Mouse (Mus musculus) megakaryocyte, embryonic 14.5 days (primary cell): Measurements from ENCODE around the gene Fgf2. TPM values are rescaled to one million over a fixed set of nuclear protein-coding genes. Genes with fewer than 3 reads are reported as not detected.

Experiments
- H3K27me3 ChIP-seq: replicated peaks from 2 replicates; pipeline ENCODE3; 2012; ENCODE audit warnings: inconsistent platforms
- H3K36me3 ChIP-seq: replicated peaks from 2 replicates; pipeline ENCODE3; 2012; ENCODE audit warnings: low read length, inconsistent platforms, mixed read lengths
- H3K4me1 ChIP-seq: 2 replicates; pipeline ENCODE4 v1.6.1; 2012; ENCODE audit warnings: inconsistent platforms
- H3K4me3 ChIP-seq: replicated peaks from 2 replicates; pipeline ENCODE3; 2012; ENCODE audit warnings: moderate library complexity, mild to moderate bottlenecking, inconsistent platforms
- H3K9me3 ChIP-seq: 2 replicates; pipeline ENCODE4 v1.6.1; 2012; ENCODE audit warnings: inconsistent platforms
- FLI1 ChIP-seq: IDR thresholded peaks from 2 replicates; pipeline ENCODE4 v1.6.1; 2012; ENCODE audit warnings: low read length, inconsistent platforms, mixed read lengths
- GATA1 ChIP-seq: IDR thresholded peaks from 3 replicates; pipeline ENCODE4 v1.6.1; 2012; ENCODE audit warnings: mixed read lengths, low read length, inconsistent platforms, borderline replicate concordance
- polyA plus RNA-seq: library from polyadenylated mRNA; stranded (reverse); fragments of >175 nt; gene quantifications from 2 replicates; pipeline ENCODE4 v1.2.3, GENCODE M21; 2012; ENCODE audit warnings: low replicate concordance; ENCODE audit not compliant: insufficient read depth

The Fgf2 gene
- polyA plus RNA-seq, 1 experiment, result not detected

DNA sequence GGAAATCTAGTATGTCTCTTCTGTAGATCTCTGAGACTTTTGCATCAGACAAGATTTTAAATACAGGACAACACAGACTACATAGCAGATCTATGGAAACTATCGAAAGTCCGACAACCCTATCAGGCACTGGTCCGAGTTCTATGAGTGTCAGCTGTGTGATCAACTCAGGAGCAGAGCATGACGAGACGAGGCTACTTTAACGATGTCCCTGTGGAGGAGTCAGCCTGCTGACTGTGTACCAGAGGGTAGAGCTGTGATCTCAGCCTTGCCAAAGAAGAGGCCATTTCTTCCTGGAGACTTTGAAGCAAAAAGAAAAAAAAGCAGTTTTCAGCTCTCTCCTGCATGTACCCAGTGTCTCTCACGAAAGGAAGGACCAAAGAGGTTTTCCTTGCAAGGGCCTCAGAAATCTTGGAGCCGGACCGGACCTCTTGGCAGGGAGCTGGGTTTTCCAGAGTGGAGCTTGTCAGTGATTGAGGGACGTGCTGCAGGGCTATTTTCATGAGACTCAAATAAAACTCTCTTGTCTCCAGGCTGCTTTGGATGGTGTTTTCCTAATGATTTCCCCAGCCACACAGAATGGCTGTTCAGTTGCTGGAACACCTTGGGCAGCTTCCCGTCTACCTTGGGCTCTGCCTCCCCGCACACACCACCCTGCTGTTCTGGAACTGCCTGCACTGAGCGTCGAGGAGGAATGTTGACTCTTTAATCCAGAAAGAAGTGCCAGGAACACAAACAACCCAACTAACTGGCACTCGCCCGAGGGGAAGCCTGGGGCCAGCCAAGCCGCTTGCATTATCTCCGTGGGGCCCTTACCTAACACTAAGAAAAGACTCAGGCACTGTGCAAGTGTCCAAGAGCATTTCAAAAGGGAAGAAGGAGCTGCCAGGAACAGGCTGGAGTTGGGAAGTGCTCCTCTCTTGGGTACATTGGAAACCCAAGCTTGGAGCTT is 32.1 kb downstream of the Fgf2 start:
- Histone ChIP-seq H3K27me3 (peaks cover 47% of the 10 kb centered on the region), H3K4me3 (no peak overlapping the region), H3K4me1 (no peaks in the 10 kb centered on the region), H3K9me3 (peaks cover 18% of the 10 kb centered on the region), H3K36me3 (no peaks in the 10 kb centered on the region)
- no peak for TF ChIP-seq FLI1
- TF ChIP-seq GATA1, result no peak

DNA sequence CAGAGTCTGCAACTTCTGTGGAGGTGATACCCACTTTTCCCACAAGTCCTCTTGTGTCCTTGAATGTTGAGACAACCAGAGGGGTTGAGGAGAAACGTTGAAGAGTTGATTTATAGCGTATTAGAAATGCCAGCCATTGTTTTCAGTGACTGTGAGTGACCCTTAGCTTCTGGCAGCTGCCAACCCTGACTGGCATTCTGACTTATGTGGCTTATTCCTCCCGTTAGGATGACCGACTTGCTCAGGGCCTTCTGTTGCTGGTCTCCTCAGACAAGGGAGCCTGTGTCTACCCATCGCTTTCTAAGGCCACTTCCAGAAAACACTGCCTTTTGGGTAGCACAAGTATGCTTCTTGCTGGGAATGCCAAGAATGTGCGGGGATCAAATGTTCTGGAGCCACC is 33.3 kb downstream of the Fgf2 start:
- no peak overlapping the region for H3K4me3 ChIP-seq
- no peaks in the 10 kb centered on the region for H3K36me3 ChIP-seq
- H3K4me1 ChIP-seq, result no peaks in the 10 kb centered on the region
- peaks cover 49% of the 10 kb centered on the region for H3K27me3 ChIP-seq
- TF ChIP-seq GATA1 (no peak), FLI1 (no peak)
- peaks cover 18% of the 10 kb centered on the region for H3K9me3 ChIP-seq

- Histone ChIP-seq H3K27me3 (peaks cover 41% of the 10 kb centered on the region), H3K36me3 (no peaks in the 10 kb centered on the region), H3K9me3 (0 out of 2 replicates have a peak, but pooled peaks cover 3% of the 10 kb centered on the region), H3K4me3 (no peak overlapping the region), H3K4me1 (no peaks in the 10 kb centered on the region)
- no peak for TF ChIP-seq GATA1
- TF ChIP-seq FLI1, result no peak
Measured at GRCm38 (mm10) chr3:37383096-37383765, 35.1 kb downstream of the Fgf2 start.

GRCm38 (mm10) chr3:37387310-37387709 is 39.2 kb downstream of the Fgf2 start:
- Histone ChIP-seq H3K27me3 (peaks cover 19% of the 10 kb centered on the region), H3K4me3 (no peak overlapping the region), H3K9me3 (peaks cover 6% of the 10 kb centered on the region), H3K4me1 (no peaks in the 10 kb centered on the region), H3K36me3 (no peaks in the 10 kb centered on the region)
- TF ChIP-seq GATA1 (no peak), FLI1 (no peak)

DNA sequence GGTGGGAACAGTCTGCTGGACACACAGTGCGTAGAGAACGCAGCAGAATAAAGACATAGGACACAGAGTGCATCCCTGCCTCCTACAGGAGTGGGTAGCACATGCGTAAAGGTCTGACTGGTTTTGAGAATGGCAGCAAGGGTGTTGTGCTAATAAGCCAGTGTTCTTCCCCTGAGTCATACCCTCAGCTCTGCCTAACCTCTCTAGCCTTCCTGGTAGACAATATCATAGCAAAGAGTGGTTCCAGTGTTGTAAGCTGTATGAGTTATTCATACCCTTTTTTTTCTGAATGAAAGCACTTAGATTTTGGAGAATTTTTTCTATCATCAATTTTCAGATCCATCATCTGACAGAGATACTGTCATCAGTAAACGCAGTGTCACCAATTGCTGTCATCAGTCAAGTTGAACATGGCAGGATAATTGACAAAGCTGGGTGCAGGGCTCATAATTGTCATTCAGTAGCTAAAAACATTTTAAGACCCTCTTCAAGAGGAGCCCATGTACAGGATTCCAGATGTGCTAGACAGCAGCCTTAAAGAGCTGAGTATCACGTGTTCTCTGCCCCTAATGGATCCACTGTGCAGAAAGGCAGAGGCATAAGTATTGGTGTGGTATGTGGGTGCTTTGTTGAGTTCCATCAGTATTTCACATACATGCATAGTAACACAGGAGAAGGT is 48.9 kb downstream of the Fgf2 start:
- Histone ChIP-seq H3K9me3 (no peaks in the 10 kb centered on the region), H3K36me3 (no peaks in the 10 kb centered on the region), H3K27me3 (peaks cover 31% of the 10 kb centered on the region), H3K4me1 (no peaks in the 10 kb centered on the region), H3K4me3 (no peak overlapping the region)
- TF ChIP-seq FLI1 (no peak), GATA1 (no peak)

GRCm38 (mm10) chr3:37397646-37398045 is 49.5 kb downstream of the Fgf2 start:
- peaks cover 31% of the 10 kb centered on the region for H3K27me3 ChIP-seq
- no peaks in the 10 kb centered on the region for H3K36me3 ChIP-seq
- H3K4me1 ChIP-seq, result no peaks in the 10 kb centered on the region
- no peak for TF ChIP-seq GATA1
- no peak overlapping the region for H3K4me3 ChIP-seq
- no peaks in the 10 kb centered on the region for H3K9me3 ChIP-seq

- TF ChIP-seq FLI1 (no peak), GATA1 (no peak)
Measured at GRCm38 (mm10) chr3:37398661-37399395, 50.7 kb downstream of the Fgf2 start.

DNA sequence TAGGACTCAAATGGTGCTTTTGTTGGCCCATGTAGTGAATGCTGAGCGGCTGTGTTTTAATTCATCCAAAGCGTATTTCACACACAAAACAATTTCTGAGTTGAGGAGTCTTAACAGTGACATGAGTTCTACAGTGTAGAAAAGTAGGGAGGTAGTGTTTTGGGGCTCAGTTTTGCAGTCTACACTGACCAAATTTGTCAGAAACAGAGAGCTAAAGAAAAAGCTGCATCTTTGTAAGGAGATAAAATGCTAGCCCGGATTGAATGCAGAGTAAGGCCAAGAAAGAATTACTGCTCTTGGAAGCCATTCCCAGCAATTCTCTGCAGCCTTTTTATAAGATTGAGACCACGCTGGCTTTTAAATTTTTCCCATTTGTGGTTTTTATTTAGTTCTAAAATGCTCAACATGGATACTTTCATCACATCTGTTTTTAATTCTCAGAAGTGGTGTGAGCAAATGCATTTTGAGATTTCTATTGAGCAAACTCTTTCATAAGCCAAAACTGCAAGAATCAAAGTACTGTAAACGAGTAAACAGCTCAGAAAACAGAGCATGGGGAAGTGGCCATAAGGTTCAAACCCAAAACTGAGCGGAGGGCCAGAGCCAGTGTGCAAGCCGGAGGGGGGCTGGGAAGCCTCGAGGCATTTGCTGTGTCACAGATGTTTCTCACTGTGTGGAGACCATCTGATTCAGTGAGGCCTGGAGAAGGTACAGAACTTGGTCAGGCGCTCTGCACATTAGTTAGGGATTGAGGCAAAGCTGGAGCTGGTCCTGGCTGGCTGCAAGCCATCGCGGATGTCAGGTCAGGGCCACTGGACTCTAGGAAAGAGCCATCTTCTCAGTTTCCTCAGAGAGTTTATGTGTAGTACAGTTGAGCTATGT is 53.8 kb downstream of the Fgf2 start:
- Histone ChIP-seq H3K4me3 (no peak overlapping the region), H3K36me3 (peaks cover 29% of the 10 kb centered on the region), H3K4me1 (peaks cover 5% of the 10 kb centered on the region), H3K27me3 (peaks cover 22% of the 10 kb centered on the region), H3K9me3 (no peaks in the 10 kb centered on the region)
- TF ChIP-seq FLI1 (no peak), GATA1 (no peak)

More at GRCm38 (mm10) chr3:37398661-37399395, 50.7 kb downstream of the Fgf2 start:
- no peaks in the 10 kb centered on the region for H3K9me3 ChIP-seq
- H3K27me3 ChIP-seq, result peaks cover 31% of the 10 kb centered on the region
- H3K4me1 ChIP-seq, result no peaks in the 10 kb centered on the region
- H3K36me3 ChIP-seq, result peaks cover 5% of the 10 kb centered on the region
- no peak overlapping the region for H3K4me3 ChIP-seq
